Mouse (Mus musculus) testis, postnatal 14 days (tissue): ENCODE results near the gene Gm2696.
"Not testable (repeated sequence)": the region's sequence is repeated elsewhere in the genome, so short reads cannot be mapped to it uniquely, and the experiment has no call there.

Experiments used
- DNase-seq: peaks from one replicate; pipeline ENCODE4 v3.0.0; 2021; ENCODE audit warnings: low spot score

Gene Gm2696

DNA sequence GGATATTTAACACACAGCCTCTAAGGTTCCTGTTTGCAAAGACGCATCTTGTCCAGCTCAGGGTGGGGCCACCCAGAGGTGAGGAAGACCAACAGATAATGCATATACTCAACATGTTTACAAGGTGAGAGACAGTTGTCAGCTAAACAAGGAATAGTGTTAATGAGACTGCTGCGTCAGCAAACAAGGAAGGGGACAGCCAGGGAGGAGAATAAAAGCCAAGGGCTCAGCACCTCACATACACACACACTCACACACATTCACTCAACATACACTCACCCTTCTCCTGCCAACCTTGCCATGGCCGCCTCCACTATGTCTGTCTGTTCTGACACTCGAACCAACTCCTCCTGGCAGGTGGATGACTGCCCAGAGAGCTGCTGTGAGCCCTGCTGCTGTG lies at the start of gene Gm2696:
Gene Gm2696 (plus strand): TSS at position 301 of the 400 bp plus-strand sequence.
- no peak for DNase-seq

DNA sequence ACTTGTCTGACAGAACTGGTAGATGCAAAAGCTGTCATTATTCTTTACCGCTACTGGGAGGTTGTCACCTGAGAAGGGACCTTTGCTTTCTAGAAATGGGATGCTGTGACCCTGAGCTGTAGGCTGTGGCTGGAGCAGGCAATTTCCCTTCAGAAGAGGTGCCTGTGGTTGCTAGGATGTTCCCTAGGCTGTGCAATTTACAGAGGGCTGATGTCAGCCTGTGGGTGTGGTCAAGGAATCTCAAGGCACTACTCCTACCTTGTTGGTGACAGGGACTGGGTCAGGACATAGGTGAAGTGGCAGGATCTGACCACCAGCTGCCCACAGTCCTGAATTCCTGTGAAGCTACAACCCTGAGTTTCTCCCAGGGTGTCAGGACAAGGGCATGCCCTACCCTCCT lies 44.8 kb upstream of the Gm2696 start:
- DNase-seq = no peak

GRCm38 (mm10) chr10:77771225-77771624 lies 43.3 kb upstream of the Gm2696 start, which contains the start of gene Gm3238:
TSS of gene Gm3238 (minus strand) at chr10:77771325.
- DNase-seq = not testable (repeated sequence)

DNA sequence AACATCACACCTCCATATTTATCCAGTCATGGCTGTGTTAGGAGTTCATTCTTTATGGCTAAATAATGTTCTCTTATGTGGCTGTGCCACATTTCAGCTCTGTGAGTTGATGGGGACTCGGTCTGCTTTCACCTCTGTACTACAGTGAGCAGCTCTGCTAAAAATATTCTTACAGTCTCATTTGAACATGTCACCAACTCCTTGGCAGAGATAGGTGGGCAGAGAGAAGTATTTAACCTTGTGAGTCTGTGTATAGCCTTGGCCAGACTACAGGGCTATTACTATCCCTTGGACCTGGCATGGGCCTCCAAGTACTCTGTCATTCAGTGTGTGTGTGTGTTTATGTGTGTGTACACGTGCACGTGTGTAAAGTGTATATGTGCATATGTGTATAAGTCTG lies 42.3 kb upstream of the Gm2696 start:
- DNase-seq = not testable (repeated sequence)

DNA sequence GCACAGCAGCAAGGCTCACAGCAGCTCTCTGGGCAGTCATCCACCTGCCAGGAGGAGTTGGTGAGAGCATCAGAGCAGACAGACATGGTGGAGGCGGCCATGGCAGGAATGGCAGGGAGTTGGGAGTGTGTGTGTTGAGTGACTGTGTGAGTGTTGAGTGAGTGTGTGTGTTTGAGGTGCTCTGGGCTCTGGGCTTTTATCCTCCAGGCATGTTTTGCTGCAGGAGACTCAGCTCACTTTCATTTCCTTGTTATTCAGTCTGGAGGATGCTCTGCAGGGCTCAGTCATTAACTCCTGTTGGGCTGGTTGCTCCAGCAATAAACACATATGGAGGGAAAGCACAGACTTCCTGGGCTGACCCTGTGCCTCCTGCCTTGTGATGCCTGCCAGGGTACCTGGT lies 37.6 kb upstream of the Gm2696 start, which contains the start of gene Gm7138:
Gene Gm7138 (minus strand): TSS at position 101 of the 400 bp plus-strand sequence.
- DNase-seq = not testable (repeated sequence)

DNA sequence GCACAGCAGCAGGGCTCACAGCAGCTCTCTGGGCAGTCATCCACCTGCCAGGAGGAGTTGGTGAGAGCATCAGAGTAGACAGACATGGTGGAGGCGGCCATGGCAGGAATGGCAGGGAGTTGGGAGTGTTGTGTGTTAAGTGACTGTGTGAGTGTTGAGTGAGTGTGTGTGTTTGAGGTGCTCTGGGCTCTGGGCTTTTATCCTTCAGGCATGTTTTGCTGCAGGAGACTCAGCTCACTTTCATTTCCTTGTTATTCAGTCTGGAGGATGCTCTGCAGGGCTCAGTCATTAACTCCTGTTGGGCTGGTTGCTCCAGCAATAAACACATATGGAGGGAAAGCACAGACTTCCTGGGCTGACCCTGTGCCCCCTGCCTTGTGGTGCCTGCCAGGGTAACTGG lies 32.0 kb upstream of the Gm2696 start, which contains the start of gene Gm3250:
Gene Gm3250 (minus strand): TSS at position 101 of the 400 bp plus-strand sequence.
- not testable (repeated sequence) for DNase-seq

- DNase-seq = not testable (repeated sequence)
These were observed 31.1 kb upstream of the Gm2696 start for GRCm38 (mm10) chr10:77783396-77783795.

DNA sequence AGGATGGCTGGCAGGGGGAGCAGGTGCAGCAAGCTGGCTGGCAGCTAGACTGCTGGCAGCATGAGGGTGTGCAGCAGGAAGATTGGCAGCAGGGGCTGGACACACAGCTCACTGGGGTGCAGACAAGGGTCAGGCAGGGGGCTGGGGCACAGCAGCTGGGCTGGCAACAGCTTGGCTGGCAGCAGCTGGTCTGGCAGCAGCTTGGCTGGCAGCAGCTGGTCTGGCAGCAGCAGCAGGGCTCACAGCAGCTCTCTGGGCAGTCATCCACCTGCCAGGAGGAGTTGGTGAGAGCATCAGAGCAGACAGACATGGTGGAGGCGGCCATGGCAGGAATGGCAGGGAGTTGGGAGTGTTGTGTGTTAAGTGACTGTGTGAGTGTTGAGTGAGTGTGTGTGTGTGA lies 26.6 kb upstream of the Gm2696 start, which contains the start of gene Gm7137:
Gene Gm7137 (minus strand): TSS at position 325 of the 400 bp plus-strand sequence.
- not testable (repeated sequence) for DNase-seq

DNA sequence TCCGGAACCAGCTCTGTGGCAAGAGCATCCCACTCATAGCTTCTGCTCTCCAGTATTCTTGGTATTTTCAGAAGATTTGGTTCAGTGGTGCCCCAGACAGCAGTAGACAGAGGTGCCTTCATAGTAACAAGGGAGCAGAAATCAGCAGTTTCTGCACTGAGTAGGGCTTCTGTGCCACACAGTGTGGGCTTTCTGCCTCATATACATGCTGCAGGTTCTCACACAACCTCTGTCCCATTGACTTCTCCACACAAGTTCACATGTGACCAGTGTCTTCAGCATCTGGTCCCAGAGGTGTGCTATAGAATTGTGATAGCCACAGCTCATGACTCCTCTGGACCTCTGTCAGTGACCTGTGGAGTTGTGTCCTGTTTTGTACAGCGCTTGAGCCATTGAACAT lies 25.9 kb upstream of the Gm2696 start:
- no peak for DNase-seq

GRCm38 (mm10) chr10:77794976-77795375 lies 19.5 kb upstream of the Gm2696 start, which contains the start of gene Gm9639:
TSS of gene Gm9639 (minus strand) at chr10:77795076.
- DNase-seq = no peak

- no peak for DNase-seq
These were observed 16.8 kb upstream of the Gm2696 start for GRCm38 (mm10) chr10:77797677-77798076.

GRCm38 (mm10) chr10:77798164-77798920 lies 16.1 kb upstream of the Gm2696 start:
- not testable (repeated sequence) for DNase-seq

DNA sequence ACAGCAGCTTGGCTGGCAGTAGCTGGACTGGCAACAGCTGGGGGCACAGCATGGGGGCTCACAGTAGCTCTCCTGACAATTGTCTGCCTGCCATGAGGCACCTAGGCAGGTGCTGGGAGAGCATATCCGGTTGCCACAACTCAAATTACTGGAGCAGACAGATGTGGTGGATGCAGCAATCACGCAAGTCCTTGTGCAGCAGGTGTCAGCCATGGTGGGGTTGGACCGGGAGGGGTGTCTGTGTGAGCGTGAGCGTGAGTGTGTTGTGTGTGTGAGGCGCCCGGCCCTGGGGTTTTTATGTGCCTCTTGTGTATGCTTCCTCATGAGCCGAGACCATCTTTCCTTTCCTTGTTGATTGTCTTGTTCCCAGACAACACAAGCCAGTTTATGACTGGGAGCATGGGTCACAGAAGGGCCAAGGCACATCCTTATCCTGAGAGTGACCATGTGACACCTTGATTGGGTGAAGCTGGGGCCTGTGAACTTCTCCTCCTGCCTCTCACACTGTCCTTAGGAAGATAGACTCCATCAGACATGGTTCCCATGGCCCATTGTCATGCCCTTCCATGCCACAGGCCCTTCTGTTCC lies 15.5 kb upstream of the Gm2696 start, which contains the start of gene Gm19668:
Gene Gm19668 (minus strand): TSS at position 213 of the 588 bp plus-strand sequence.
- no peak for DNase-seq

DNA sequence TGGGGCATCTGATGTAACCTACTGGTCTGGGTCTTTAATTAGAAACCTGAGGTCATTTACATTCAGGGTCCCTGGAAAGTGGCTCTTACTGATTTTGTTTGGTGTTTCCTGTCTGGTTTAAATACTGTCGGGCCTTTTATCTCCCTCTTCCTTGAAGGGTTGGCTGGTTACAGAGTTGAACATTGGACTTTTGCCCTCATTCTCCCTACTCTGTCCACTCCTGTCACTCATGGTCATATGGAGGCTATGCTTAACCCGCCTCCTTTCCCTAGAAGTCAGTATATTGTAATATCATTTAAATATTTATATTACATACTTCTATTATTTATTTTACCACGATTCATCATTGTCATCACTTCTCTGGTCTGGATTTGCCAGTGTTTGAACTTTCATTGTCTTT lies 10.4 kb upstream of the Gm2696 start:
- no peak for DNase-seq

- no peak for DNase-seq
These were observed 2.7 kb upstream of the Gm2696 start, which contains the start of gene Gm9507 for GRCm38 (mm10) chr10:77811743-77812142. TSS of gene Gm9507 (minus strand) at chr10:77811843.

- DNase-seq = no peak
These were observed 1.0 kb downstream of the Gm2696 start for GRCm38 (mm10) chr10:77815514-77815913.

- no peak for DNase-seq
These were observed 4.0 kb downstream of the Gm2696 start for GRCm38 (mm10) chr10:77818523-77818922.

GRCm38 (mm10) chr10:77819203-77819602 lies 4.7 kb downstream of the Gm2696 start:
- DNase-seq = peak; percentile 16

- DNase-seq = no peak
These were observed 12.5 kb downstream of the Gm2696 start, which contains the start of gene Krtap10-4 for GRCm38 (mm10) chr10:77826951-77827350. TSS of gene Krtap10-4 (minus strand) at chr10:77827095.

GRCm38 (mm10) chr10:77835647-77836046 lies 21.2 kb downstream of the Gm2696 start, which contains the start of gene Krtap10-10:
TSS of gene Krtap10-10 (plus strand) at chr10:77835947.
- DNase-seq = no peak

GRCm38 (mm10) chr10:77839006-77839405 lies 24.5 kb downstream of the Gm2696 start:
- DNase-seq = no peak

GRCm38 (mm10) chr10:77846503-77846902 lies 32.0 kb downstream of the Gm2696 start, which contains the start of gene Gm36176:
TSS of gene Gm36176 (plus strand) at chr10:77846803.
- DNase-seq = no peak

DNA sequence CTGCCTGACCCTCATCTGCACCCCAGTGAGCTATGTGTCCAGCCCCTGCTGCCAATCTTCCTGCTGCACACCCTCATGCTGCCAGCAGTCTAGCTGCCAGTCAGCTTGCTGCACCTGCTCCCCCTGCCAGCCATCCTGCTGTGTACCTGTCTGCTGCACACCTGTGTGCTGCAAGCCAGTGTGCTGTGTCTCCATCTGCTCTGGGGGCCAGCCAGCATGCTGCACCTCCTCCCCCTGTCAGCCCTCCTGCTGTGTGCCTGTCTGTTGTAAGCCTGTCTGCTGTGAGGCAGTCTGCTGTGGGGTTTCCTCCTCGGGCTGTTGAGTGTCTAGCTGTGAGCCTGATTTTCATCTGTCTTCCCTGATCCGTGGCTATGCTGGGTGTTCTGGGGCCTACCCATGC lies 32.5 kb downstream of the Gm2696 start:
- DNase-seq = no peak
